Mouse (Mus musculus) heart, adult 11 months (tissue): ENCODE data around the gene Dnajc2.

Experiments
- DNase-seq: peaks from one replicate; pipeline ENCODE4 v3.0.0; 2022

The Dnajc2 gene

DNA sequence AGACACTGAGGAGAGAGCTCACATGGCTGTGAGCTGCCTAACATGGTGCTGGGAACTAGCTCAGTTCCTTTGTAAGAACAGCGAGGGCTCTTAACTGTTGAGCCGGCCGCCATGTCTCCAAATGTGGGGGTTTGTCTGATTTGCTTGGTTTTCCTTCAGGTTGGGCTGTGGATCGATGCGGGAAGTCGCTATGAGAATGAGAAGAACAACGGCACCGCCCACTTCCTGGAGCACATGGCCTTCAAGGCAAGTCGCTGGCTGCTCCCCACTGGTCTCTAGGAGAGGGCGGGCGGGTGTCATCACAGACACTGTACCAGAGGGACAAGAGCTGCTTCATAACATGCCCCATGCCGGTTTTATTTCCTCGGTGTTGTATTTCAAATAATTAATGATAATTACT is 45.2 kb downstream of the Dnajc2 start:
- DNase-seq, result peak; percentile 86

DNA sequence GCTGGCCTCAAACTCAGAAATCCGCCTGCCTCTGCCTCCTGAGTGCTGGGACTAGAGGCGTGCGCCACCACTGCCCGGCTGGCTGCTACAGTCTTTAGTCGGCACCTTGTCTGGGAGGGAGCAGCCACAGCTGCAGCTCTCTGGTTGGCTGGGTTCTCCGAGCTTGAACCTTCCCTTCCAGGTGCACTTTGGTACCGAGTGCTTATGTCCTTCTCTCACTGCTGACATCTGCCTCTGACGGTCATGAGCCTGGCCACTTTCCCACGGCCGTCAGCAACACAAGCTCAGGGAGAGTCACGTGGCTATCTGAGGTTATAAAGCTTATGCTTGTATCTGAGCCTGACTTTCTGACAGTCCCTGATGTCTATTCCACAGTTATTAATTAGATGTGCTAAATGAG is 45.9 kb downstream of the Dnajc2 start:
- peak; percentile 88 for DNase-seq

DNA sequence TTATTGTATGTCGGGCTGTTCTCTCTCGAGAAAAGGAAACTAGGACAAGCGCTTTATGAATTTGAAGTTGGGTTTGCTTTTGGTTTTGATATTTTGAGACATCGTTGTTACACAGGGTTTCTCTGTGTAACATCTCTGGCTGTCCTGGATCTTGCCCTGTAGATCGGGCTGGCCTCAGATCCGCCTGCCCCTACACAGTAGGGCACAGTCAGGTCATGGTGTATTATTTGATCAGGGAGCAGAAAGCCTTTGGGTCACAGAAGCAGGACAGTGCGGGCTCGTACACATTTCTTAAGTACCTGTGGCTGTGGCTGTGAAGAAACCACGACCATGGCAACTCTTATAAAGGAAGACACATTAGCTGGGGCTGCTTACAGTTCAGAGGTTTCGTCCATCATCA is 47.4 kb downstream of the Dnajc2 start:
- peak; percentile 80 for DNase-seq

DNA sequence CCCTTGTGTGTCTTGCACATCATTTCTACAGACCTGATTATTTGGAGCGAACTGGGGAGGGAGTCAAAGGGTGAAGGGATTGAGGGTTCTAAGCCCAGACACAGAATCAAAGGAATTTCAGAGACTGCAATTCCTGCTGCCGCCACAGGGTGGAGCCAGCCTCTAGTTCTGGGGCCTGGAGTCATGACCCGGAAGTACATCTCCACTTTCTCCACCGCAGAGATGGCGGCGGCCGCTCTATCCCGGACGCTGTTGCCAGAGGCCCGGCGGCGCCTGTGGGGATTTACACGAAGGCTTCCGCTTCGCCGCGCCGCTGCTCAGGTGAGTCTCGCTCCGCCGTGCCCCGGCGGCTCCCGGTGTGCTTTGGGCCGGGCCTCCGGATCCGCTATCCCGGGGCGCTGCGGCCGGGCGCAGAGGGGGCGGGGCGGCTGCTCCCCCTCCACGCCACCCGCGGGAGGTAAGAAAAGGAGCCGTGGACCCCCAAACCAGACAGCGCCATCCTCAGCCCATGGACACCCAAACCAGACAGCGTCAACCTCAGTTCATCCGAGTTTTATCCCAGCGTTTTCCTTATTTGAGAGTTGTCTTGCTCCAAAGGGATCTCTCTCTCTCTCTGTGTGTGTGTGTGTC is 48.0 kb downstream of the Dnajc2 start, which contains the start of gene Pmpcb:
Gene Pmpcb, plus strand, starts transcription at position 186 of the 630 bp plus-strand sequence.
- peak; percentile 99 for DNase-seq

DNA sequence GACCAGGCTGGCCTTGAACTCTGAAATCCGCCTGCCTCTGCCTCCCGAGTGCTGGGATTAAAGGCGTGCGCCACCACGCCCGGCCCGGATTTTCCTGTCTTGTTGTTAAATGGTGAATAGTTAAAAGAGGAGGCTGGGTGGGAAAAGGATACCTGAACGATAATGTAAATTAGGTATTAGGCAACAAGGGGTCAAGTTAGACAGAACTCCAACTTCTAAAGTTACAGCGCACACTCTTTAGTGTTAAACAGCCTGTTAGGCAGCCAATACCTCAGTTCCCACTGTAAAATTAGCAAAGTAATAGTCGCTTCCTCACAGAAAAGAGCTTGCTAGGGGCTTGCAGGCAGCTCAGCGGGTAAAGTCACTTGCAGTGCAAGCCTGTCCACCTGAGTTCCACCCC is 49.0 kb downstream of the Dnajc2 start:
- DNase-seq, result peak; percentile 61

DNA sequence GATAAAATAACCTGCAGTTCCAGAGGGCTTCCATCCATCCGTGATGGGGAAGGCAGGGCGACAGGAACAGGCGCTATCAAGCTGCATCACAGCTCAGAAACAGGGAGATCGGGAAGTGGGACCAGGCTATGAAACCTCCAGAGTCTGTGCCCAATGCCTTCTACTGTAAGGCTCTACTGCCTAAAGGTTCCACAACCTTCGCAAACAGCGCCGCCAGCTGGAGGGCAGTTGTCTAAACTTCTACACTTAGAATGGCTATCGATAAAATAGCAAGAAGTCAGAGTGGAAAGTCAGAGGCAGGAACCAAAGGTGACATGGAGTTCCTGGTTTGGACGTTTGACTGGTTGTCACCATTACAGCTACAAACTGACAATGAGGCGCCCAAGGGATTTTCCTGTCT is 49.5 kb downstream of the Dnajc2 start:
- DNase-seq, result peak; percentile 93

DNA sequence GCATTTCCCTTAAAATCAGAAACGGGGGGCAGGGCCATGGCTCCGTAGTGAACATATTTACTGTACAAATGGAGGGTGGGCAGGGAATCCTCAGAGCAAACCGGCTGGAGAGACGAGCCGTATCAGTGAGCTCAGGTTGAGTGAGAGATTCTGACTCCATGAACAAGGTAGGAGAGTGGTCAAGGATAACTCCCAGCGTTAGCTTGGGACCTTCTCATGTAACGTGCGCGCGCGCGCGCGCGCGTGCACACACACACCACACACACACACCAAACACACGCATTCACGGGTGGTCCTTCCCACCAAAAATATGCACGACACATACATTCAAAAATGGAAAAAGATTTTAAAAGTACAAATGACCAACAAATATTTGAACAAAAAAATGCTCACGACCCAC is 50.0 kb downstream of the Dnajc2 start:
- peak; percentile 70 for DNase-seq

DNA sequence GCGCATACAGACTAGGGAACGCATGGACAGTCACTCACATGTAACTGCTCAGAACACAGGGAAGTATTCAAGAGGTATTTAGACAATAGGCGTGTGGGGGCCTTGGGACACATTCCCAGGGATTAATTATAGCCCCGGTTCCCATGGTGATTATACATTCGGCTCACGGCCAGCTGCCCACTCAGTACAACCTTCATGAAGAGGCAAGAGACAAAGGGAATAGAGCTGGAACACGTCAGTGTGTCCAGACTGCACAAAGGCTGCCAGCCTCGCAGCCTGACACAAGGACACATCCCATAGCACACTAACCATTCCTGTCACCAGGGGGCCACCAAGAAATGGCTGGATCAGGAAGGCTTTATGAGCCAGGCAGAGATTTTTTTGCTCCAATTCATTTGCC is 52.1 kb downstream of the Dnajc2 start:
- peak; percentile 92 for DNase-seq

DNA sequence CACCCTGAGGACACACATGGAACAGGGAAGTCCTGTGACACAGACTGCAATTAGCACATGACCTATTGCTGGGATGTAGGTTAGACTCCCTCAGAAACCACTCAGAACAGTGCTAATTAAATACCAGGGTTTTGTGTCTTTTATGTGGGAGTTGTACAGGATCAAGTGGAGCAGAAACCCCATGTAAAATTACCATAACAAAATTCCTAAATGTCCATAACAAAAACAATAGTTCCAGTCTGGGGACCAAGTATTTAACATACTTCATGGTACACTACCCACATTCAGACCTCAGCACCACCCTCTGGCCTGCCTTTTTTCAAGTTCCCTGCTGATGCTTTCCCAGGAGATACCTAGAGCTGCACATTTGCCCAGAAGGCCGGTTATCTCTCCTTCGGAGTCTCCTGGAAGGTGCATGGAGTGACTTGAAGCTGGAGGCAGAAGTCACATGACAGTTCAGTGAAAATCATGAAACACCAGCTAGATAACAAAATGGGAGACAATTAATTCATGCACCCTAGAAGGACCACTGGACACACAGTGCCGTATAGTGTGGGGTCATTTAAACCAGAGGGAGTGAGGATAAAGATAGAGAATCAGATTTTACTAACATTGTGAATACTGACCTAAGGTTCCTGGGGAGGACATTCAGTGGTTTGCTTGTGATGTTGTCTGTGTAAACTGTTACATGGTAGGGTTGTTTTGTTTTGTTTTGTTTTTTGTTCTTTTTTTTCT is 52.7 kb downstream of the Dnajc2 start:
- DNase-seq, result peak; percentile 68

DNA sequence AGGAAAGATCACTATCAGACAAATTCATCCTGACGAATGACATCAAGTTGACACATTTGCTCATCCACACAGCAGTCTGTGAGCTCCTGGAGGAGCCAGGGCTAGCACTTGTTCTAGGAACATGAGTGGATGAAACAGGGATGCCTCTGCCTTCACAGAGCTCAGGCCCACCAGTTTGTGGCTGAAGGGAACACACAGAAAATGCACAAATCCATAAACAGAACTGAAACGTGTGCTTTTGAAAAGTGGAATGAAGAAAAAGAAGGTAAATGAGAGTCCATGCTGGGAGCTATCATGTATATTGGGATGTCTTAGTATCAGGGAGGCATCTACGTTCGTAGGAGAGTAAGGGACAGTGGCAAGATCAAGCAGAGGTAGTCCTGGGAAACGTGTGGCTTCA is 55.9 kb downstream of the Dnajc2 start:
- peak; percentile 53 for DNase-seq

DNA sequence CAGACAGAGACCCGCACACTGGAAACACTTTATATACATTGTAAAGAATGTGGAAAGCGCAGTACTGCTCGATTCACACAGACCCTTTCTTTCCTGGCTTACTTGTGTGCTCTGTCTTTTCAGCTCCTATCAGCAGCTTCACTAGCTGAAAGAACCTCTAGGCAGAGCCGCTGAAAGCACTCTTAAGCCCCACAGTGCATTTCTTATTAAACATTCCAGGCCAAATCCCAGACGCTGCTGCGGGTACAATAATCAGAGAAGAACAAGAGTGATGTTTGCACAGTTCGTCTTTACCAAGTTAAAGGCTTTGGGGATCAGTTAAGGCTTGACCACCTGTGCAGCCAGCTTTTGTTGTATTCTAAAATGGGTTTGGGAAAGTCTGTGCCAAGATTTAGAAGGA is 60.2 kb downstream of the Dnajc2 start:
- peak; percentile 37 for DNase-seq

DNA sequence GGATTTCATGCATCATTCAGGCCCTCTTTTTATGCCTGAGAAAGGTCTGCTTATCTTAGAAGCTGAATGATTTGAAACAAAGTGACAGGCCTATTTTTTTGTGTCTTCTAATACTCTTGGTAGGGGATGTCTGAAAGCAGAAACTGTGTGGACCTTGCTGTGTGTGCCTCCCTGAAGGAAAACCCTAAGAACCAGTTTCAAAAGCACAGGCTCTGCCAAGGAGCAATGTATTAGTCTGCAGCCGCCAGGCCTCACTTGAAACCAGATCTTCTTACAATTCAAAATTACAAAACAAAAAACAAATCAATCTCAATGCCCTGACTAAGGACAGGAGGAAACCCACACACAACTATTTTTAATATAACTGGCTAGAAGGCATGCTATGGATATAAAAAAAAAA is 60.6 kb downstream of the Dnajc2 start:
- peak; percentile 6 for DNase-seq

DNA sequence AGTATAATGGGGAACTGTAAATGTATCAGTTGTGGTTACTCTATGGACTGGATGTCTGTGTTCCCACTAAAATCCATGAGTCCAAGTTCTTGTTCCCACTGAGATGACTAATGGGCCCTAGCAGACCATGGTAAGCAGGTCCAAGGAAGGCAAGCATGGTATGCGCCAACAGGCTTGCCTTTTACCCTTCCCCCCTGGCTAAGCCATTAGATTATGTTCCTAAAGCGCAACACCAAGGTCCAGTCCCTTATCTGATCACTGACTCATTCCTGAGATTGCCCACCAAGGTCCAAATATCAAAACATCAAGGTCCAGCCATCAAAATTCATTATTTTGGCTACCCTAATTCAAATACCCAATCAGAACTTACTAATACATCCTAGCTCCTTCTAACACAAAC is 65.8 kb downstream of the Dnajc2 start:
- no peak for DNase-seq

DNA sequence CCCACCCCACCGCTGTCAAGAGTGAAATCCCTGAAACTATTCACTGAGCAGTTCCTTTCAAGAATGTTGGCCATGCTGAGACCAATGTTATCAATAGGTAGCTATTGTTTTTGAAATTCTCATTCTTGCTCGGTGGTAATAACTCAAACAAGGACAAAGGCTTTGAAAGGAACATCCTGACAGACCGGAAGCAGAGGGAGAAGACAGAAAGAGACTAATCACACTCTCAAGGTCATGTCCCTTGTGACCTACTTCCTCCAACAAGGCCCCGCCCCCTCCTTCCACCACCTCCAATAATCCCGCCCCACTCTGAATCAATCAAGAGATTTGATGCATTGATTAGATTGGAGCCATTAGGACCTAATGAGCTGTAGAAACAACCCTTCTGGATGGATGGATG is 66.5 kb downstream of the Dnajc2 start:
- peak; percentile 37 for DNase-seq

DNA sequence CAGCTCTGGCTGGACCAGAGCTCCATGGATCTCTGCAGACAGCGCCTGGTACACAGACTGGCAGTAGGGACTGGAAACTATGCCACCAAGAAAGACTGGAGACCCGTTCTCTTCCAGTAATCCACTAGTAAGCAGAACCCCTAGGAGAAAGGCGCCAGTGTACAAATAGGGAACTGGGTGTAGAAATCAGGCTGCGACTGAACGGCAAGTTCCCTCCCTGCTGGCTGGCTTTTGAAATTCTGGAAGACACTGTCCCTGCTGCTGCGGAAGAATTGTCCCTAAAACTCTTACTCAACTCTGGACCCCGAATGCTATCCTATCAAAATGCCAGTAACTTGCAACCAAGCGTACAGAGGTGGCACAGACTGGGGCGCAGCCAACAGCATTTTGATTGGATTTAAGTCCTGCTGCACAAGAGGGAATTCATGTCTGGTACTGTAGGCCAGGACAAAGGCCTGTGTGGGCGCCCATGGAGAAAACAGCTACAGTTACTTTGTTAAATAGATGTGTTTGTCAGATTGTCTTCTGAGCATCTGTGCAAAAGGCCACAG is 67.8 kb downstream of the Dnajc2 start:
- DNase-seq, result peak; percentile 33

DNA sequence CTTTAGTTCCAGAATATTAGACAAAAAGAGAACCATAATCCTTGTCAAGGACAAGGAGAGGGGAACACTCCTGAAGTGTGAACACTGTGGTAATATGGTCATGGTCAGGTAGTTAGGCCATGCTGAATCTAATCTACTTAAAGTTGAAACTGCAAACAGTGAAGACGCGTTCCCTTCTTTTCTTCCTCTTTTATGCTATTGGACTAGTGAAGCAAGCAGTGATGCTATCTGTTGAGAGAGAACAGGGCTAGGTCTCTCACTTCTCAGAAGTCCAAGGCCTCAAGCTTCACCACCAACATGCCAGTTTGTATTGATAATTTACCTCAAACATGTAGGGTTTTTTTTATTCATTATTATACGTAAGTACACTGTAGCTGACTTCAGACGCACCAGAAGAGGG is 70.6 kb downstream of the Dnajc2 start:
- DNase-seq, result no peak

DNA sequence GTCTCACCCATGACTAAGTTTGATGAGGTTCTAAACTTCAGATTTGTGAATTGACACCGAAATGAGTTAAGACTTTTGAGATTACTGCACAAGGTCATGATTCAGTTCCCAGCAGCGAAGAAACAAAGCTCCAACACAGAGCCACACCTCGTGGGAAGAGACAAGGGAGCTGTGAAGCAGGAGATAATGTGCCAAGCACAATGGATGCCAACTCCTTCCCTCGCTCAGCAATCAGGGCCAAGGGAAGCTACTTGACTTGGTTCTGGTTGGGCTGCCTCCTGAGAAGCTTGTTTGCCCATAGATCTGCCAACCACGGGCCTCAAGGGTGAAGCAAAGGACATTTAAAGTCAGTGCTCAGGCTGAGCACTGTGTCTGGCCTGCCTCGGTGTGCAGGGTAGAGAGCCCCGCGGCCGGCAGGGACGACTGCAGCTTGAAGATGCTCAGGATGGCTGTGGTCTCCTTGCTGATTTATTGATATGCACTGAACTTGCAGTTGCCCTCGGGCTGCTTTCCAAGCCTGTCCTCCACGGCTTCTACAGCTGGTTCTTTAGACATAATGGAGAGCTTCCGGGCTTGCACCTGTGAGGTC is 72.8 kb downstream of the Dnajc2 start:
- peak; percentile 81 for DNase-seq

DNA sequence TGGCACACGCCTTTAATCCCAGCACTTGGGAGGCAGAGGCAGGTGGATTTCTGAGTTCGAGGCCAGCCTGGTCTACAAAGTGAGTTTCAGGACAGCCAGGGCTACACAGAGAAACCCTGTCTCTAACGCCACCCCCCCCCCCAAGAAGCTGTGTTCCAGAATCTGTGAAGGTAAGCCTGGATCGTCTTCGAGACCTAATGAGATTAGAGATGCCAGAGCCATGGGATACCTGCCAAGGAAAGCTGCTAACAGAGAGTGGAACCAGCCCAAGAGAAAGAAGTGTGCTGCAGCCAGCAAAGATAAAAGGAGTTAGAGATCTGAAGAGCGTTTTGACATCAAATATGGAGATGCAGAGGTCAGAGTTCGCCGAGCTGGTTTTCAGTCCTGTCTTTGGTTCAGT is 77.0 kb downstream of the Dnajc2 start:
- peak; percentile 65 for DNase-seq
